Mouse (Mus musculus): ENCODE results near the gene Kcng1. TPM values are rescaled to one million over a fixed set of nuclear protein-coding genes. Genes with fewer than 3 reads are reported as not detected.

The Kcng1 gene
- polyA plus RNA-seq, 1 experiment from 2014 or later = 0.65 TPM

DNA sequence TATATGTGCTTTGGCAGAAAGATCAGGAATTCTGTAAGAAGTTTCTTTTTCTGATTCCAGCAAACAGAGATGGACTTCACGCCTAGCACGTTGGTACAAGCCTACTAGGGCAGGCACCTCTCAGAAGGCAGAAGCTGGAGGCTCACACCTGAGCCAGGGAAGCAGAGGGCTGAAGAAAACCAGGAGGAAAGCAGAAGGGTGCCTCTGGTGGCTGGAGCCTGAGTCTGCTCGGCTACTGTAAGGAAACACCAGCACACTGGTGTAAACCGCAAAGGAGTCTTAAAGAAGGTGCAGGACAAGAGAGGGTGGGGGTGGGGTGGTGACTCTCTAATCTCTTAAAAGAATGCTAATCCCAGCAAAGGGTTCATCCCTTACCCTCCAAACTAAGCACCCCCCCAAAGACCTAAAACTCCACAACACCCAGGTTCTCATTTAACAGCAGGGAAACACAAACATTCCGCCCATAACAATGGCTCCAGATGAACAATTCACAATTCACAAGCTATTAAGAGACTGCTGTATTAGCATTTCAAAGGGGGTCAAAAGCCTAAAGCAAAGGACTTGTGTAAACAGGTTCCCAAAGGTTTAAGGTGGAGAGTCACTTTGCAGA, 67.6 kb downstream of the Kcng1 start:
- TF ChIP-seq CTCF (IDR thresholded peaks at IDR 0.05; ENCODE audit: low read depth) = peak; percentile 58
- no peak for TF ChIP-seq EP300 (optimal IDR thresholded peaks at IDR 0.05)
- Histone ChIP-seq H3K9me3 (ENCODE audit: control insufficient read depth, low read length) (no peaks in the 10 kb centered on the region), H3K4me1 (replicated peaks; ENCODE audit: control insufficient read depth, insufficient read depth) (no peaks in the 10 kb centered on the region), H3K27ac (replicated peaks) (no peak overlapping the region), H3K4me3 (ENCODE audit: low read depth, low read length) (no peak overlapping the region), H3K9ac (ENCODE audit: low read length) (no peak overlapping the region), H3K27me3 (ENCODE audit: control insufficient read depth, insufficient read depth, low read length) (no peaks in the 10 kb centered on the region), H3K36me3 (ENCODE audit: control insufficient read depth, insufficient read depth, low read length) (peaks cover 14% of the 10 kb centered on the region), H3K4me2 (replicated peaks; ENCODE audit: low read depth) (no peak overlapping the region)
- ATAC-seq (ENCODE audit: low FRiP score, low TSS enrichment) (0 out of 2 replicates have a peak, but pooled peaks have one; percentile 40), DNase-seq (ENCODE audit: low spot score) (peak; percentile 35)
- 50% methylated on average over 5 of the region's 5 CpGs for WGBS

Other genes with a start within 250 kb of the Kcng1 start
- gene Pard6b, start 200.7 kb downstream of the Kcng1 start, polyA plus RNA-seq (2015; fragmentation: Nextera tagmentation; extraction: Ambion mirVana) = 11.8 and 12.3 TPM in 2 replicates
- 5.2 and 6.0 TPM in 2 replicates for gene Adnp, start 74.6 kb downstream of the Kcng1 start, polyA plus RNA-seq (2015; fragmentation: Nextera tagmentation; extraction: Ambion mirVana)
- 4.9 and 5.5 TPM in 2 replicates for gene Gm20716, start 51.4 kb downstream of the Kcng1 start, polyA plus RNA-seq (2015; fragmentation: Nextera tagmentation; extraction: Ambion mirVana)
- gene Dpm1, start 51.1 kb downstream of the Kcng1 start, polyA plus RNA-seq (2015; fragmentation: Nextera tagmentation; extraction: Ambion mirVana) = 126 and 138 TPM in 2 replicates
- gene Mocs3, start 51.1 kb downstream of the Kcng1 start, polyA plus RNA-seq (2015; fragmentation: Nextera tagmentation; extraction: Ambion mirVana) = 6.3 and 8.1 TPM in 2 replicates

Measured in stomach, postnatal 0 days (tissue).